9 mouse cellular contexts compared by ENCODE assay signal in the genomic region with DNA sequence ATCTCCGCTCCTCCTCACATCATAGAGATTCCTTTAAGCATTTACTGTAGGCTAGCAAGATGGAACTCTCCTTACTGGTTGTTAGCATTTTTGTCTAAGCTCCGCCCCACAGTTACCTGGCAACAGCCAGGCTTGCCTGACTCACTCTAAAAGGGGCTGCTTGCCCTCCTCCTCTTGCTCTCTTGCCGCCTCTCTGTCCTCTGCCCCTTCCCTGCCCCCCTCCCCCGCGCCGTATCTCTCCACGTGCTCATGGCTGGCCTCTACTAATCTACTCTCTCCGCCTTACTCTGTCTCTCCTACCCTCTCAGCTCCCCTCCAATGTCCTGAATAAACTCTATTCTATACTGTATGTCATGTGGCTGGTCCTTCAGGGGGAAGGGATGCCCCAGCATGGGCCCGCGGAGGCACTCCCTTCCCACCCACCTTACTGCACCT. TPM values are rescaled to one million over a fixed set of nuclear protein-coding genes. Genes with fewer than 3 reads are reported as not detected.
A peak's percentile ranks its signal among the peaks of the same experiment; 100 is the strongest.
DNase-seq lines count a peak whose midpoint lies in the region; ATAC-seq and TF ChIP-seq lines count a peak whose summit lies in the region.
"Had no signal": no experiment of that assay in that cellular context is flagged by ENCODE, and none has a peak within 500 bp of the region (broad histone marks: within the 10 kb centered on the region; RNA-seq: fewer than 3 reads in every experiment).

No protein-coding gene starts in this region.

- ATAC-seq in kidney, embryonic 14.5 days (ENCODE audit: low FRiP score, low TSS enrichment) = peak; percentile 80
- ATAC-seq in forebrain, embryonic 11.5 days (replicated peaks; ENCODE audit: low FRiP score) = peak; percentile 91
- ATAC-seq in liver, embryonic 13.5 days (ENCODE audit: low read depth) = no peak

- DNase-seq in kidney, adult 8-10 months = no peak
- peak; percentile 27 for DNase-seq in Muller cell, postnatal 12 days (ENCODE audit: inconsistent ontology term)
- peak; percentile 85 for DNase-seq in forebrain, embryonic 11.5 days (ENCODE audit: low spot score)
- DNase-seq in liver, embryonic 13.5 days = no peak
- DNase-seq in thymus, adult 2 months = peak; percentile 65
- DNase-seq in urinary bladder, postnatal 25 days (ENCODE audit: low spot score) = no peak
- DNase-seq in heart, postnatal 14 days = no peak

- H3K27ac ChIP-seq in kidney, embryonic 14.5 days (ENCODE audit: low read depth, low read length) = no peak overlapping the region
- no peak overlapping the region for H3K27ac ChIP-seq in forebrain, embryonic 11.5 days (ENCODE audit: low read depth, low read length)
- H3K27ac ChIP-seq in liver, embryonic 13.5 days = no peak overlapping the region
- H3K27ac ChIP-seq in thymus, adult 2 months (ENCODE audit: control insufficient read depth, insufficient read depth, low read length) = peak overlapping the region; percentile 24; the same call in 1 of the 2 replicates
- H3K27ac ChIP-seq: macrophage had no signal

- 4% methylated on average over 10 of the region's 10 CpGs for WGBS in kidney, embryonic 14.5 days
- WGBS in forebrain, embryonic 11.5 days = 3% methylated on average over 10 of the region's 10 CpGs
- 7% methylated on average over 10 of the region's 10 CpGs for WGBS in liver, embryonic 13.5 days (ENCODE audit: insufficient replicate concordance)
- 16% methylated on average over 10 of the region's 10 CpGs for WGBS in thymus, adult 2 months

- intact Hi-C loops in heart, postnatal 14 days (cut with DNase I) = no loop called here

- peak overlapping the region; percentile 28; the same call in 1 of the 2 replicates for H3K9ac ChIP-seq in kidney, embryonic 14.5 days (ENCODE audit: low read depth, low read length)
- peak overlapping the region; percentile 35 for H3K9ac ChIP-seq in forebrain, embryonic 11.5 days (ENCODE audit: low read length)
- H3K9ac ChIP-seq in liver, embryonic 13.5 days = no peak overlapping the region

- H3K27me3 ChIP-seq in kidney, embryonic 14.5 days (ENCODE audit: control insufficient read depth, insufficient read depth, low read length) = peaks cover 20% of the 10 kb centered on the region
- H3K27me3 ChIP-seq in forebrain, embryonic 11.5 days (ENCODE audit: control insufficient read depth, insufficient read depth, low read length) = peaks cover 5% of the 10 kb centered on the region
- H3K27me3 ChIP-seq in liver, embryonic 13.5 days = peaks cover 43% of the 10 kb centered on the region
- H3K27me3 ChIP-seq in thymus, adult 2 months (ENCODE audit: control insufficient read depth, insufficient read depth, low read length) = no peaks in the 10 kb centered on the region

- peak overlapping the region; percentile 18 for H3K4me3 ChIP-seq in kidney, embryonic 14.5 days (ENCODE audit: low read length)
- peak overlapping the region; percentile 5 for H3K4me3 ChIP-seq in forebrain, embryonic 11.5 days (ENCODE audit: low read depth, low read length)
- H3K4me3 ChIP-seq in liver, embryonic 13.5 days (replicated peaks) = 0 out of 2 replicates have a peak overlapping the region, but pooled peaks have one; percentile 18
- no peak overlapping the region for H3K4me3 ChIP-seq in thymus, adult 2 months (ENCODE audit: control insufficient read depth, insufficient read depth, low read length)

- 0 out of 2 replicates have a peak, but pooled peaks have one; percentile 26 for TF ChIP-seq POLR2A in thymus, adult 2 months (IDR thresholded peaks at IDR 0.05; ENCODE audit: control insufficient read depth, extremely low read depth, insufficient read depth, low read length, poor library complexity)

- no peaks in the 10 kb centered on the region; the same call in 1 of the 2 replicates for H3K4me1 ChIP-seq in kidney, embryonic 14.5 days (ENCODE audit: control insufficient read depth, insufficient read depth, low read length)
- H3K4me1 ChIP-seq in forebrain, embryonic 11.5 days (replicated peaks; ENCODE audit: control insufficient read depth, insufficient read depth, low read length) = peaks cover 2% of the 10 kb centered on the region; the same call in 1 of the 2 replicates
- peaks cover 3% of the 10 kb centered on the region; the same call in 1 of the 2 replicates for H3K4me1 ChIP-seq in liver, embryonic 13.5 days (replicated peaks)
- H3K4me1 ChIP-seq in thymus, adult 2 months (replicated peaks; ENCODE audit: control insufficient read depth, insufficient read depth, low read length) = peaks cover 35% of the 10 kb centered on the region

- no peak for TF ChIP-seq CTCF in thymus, adult 2 months (IDR thresholded peaks at IDR 0.05; ENCODE audit: borderline replicate concordance, control insufficient read depth, extremely low read depth, insufficient read depth, low read length, poor library complexity)

- no peaks in the 10 kb centered on the region for H3K36me3 ChIP-seq in kidney, embryonic 14.5 days (ENCODE audit: control insufficient read depth, insufficient read depth, low read length)
- H3K36me3 ChIP-seq in forebrain, embryonic 11.5 days (ENCODE audit: control insufficient read depth, insufficient read depth, low read length) = no peaks in the 10 kb centered on the region
- no peaks in the 10 kb centered on the region for H3K36me3 ChIP-seq in liver, embryonic 13.5 days
- H3K36me3 ChIP-seq in thymus, adult 2 months (ENCODE audit: control insufficient read depth, insufficient read depth, low read length) = no peaks in the 10 kb centered on the region

- peak overlapping the region; percentile 44 for H3K4me2 ChIP-seq in kidney, embryonic 14.5 days (replicated peaks; ENCODE audit: low read depth, low read length)
- peak overlapping the region; percentile 42 for H3K4me2 ChIP-seq in forebrain, embryonic 11.5 days (ENCODE audit: low read depth, low read length, severe bottlenecking)
- H3K4me2 ChIP-seq in liver, embryonic 13.5 days = peak overlapping the region; percentile 19

- no peaks in the 10 kb centered on the region for H3K9me3 ChIP-seq in kidney, embryonic 14.5 days (ENCODE audit: control insufficient read depth, low read length)
- no peaks in the 10 kb centered on the region for H3K9me3 ChIP-seq in forebrain, embryonic 11.5 days (ENCODE audit: control insufficient read depth, low read length)
- H3K9me3 ChIP-seq in liver, embryonic 13.5 days (replicated peaks) = no peaks in the 10 kb centered on the region

RNA-seq across cellular contexts. Expression of a gene that starts 59.9 kb away (rescaled TPM):
- polyA plus RNA-seq in kidney, embryonic 14.5 days (2014; fragmentation: Nextera tagmentation; extraction: Ambion mirVana) = 107 TPM in 2 replicates
- 70.9 and 86.4 TPM in 2 replicates for polyA plus RNA-seq in forebrain, embryonic 11.5 days (2014; fragmentation: Nextera tagmentation; extraction: Ambion mirVana)
- 18.4 and 24.6 TPM in 2 replicates for polyA plus RNA-seq in liver, embryonic 13.5 days (2015; fragmentation: Nextera tagmentation; extraction: Ambion mirVana)
- polyA plus RNA-seq in thymus, adult 2 months (2012; rRNA removed) = 23.9 and 32.0 TPM in 2 replicates
- 10 to 100 TPM; 66.0 to 70.4 TPM for total RNA-seq in heart, postnatal 14 days (2021)

Comparison
In these comparisons a context has a peak if more than half of its experiments do, and no peak if none do; other contexts are left out.
1. DNase-seq: peak in Muller cell, postnatal 12 days (single experiment), forebrain, embryonic 11.5 days (single experiment) and thymus, adult 2 months (single experiment); none in kidney, adult 8-10 months (0 of 2), liver, embryonic 13.5 days (single experiment), urinary bladder, postnatal 25 days (single experiment) and heart, postnatal 14 days (0 of 2).
2. Peak in every context shown above with its lines, with median percentiles within 50 percentile points of each other: H3K4me2 ChIP-seq.